Mouse (Mus musculus) right cerebral cortex, postnatal 25 days (tissue): Measurements from ENCODE around the gene Pon1.

ENCODE experiments used
- DNase-seq: peaks from one replicate; pipeline ENCODE4 v3.0.0; 2022

Gene Pon1

DNA sequence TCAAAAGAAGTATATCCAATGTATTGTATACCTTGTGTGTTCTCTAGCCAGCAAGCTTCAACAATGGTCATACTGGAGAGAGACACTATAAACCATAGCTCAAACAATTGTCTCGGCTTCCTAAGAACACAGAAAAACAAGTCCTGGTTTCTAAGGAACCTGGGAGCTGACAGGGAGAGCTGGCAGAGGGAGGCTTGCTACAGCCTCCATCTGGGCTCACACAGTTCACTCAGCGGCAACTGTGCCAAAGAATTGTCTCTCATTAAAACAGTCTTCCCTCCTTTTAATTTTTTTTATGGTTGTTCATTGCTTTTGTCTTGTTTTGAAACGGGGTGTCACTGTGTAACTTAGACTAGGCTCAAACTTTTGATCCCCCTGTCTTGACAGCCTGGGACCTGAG is 73.5 kb downstream of the Pon1 start:
- no peak for DNase-seq

DNA sequence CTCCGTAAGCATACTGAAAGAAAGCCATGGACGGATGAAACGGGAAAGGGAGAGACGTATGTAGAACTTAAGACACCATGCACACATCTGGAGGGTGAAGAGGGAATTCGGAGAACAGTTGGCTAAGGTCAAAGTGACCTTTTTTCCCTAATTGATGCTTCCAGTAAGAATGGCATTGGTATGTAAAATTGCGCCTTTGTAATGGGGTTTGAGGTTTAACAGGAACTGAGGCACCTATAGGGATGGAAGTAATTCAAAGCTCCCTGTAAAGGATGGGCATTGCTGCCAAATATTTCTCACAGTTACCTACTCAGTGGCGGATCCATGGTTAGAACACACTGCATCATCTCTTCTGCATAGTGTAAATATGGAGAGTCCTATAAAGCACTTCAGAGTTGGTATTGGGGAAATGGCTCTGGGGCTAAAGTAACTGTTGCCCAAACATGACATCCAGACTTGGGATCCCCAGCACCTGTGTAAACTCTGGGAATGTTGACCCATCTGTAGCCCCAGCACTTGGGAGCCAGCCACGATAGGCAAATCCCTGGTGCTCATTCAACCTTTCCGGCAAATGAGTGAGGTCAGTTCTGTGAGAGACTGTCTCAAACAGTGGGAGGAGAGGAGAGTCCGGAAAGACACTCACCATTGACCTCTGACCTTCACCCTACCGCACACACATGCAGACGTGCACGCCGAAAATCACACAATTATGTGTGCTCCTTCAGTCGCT is 74.4 kb downstream of the Pon1 start:
- DNase-seq, result no peak
